Mouse (Mus musculus): ENCODE measurements around the gene Cldn10.

DNA sequence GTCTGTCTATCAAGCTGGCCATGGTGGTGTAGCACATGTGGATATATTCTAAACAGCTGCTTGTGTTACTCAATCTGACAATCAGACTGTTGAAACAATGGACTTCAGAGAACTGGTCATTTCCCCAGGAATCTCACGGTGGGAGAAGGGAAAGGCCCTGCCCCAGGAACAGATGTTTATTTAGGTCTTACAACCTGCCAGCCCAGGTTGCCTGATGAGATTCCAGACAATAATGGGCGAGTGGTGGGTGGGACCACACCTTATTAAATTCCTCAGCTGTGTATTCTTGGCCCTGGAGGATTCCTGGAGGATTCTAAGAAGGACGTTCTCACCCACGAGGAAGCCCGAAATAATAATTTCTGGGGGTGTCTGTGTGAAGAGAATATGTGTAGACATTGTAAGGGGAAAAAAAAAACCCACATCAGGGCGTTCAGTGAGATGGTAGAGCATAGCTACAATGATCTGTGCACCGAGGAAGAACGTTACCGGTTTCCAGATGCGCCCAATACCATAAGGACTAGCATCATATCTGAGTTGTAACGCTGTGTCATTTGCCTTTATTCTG lies 90.7 kb downstream of the Cldn10 start:
- no peak for TF ChIP-seq POLR2A (IDR thresholded peaks at IDR 0.05; ENCODE audit: low read depth, low read length)
- TF ChIP-seq CTCF (IDR thresholded peaks at IDR 0.05; ENCODE audit: extremely low read depth, insufficient read length, insufficient replicate concordance, low read depth, low read length) = no peak
